Mouse (Mus musculus) stomach, embryonic 16.5 days (tissue): ENCODE measurements around the gene Fat3. TPM values are rescaled to one million over a fixed set of nuclear protein-coding genes. Genes with fewer than 3 reads are reported as not detected.

Experiments
- ATAC-seq: fragments of 200-750 bp; cut with Nextera tagmentation; 2 replicates; pipeline ENCODE4 v1.8.0; 2017; ENCODE audit warnings: moderate number of reproducible peaks, moderate TSS enrichment; ENCODE audit not compliant: insufficient read depth, low FRiP score
- H3K27ac ChIP-seq: fragments of 300-500 bp; sonication (generic); 2 replicates; pipeline ENCODE4 v1.5.1; 2014; ENCODE audit warnings: low read length
- H3K27me3 ChIP-seq: fragments of 300-500 bp; sonication (generic); 2 replicates; pipeline ENCODE4 v1.6.1; 2014; ENCODE audit warnings: low read length, control low read depth, mixed read lengths; ENCODE audit not compliant: control insufficient read depth, insufficient read depth
- H3K36me3 ChIP-seq: fragments of 300-500 bp; sonication (generic); 2 replicates; pipeline ENCODE4 v1.6.1; 2014; ENCODE audit warnings: low read length; ENCODE audit not compliant: control insufficient read depth, insufficient read depth
- H3K4me1 ChIP-seq: fragments of 300-500 bp; sonication (generic); 2 replicates; pipeline ENCODE4 v1.6.1; 2014; ENCODE audit warnings: low read length, control low read depth, mixed read lengths; ENCODE audit not compliant: control insufficient read depth, insufficient read depth
- H3K4me2 ChIP-seq: fragments of 300-500 bp; sonication (generic); 2 replicates; pipeline ENCODE4 v1.6.1; 2014; ENCODE audit warnings: low read depth, low read length, mixed read lengths
- H3K4me3 ChIP-seq: fragments of 300-500 bp; sonication (generic); replicated peaks from 2 replicates; pipeline ENCODE4 v1.5.1; 2014; ENCODE audit warnings: mild to moderate bottlenecking, low read length
- H3K9ac ChIP-seq: fragments of 300-500 bp; sonication (generic); 2 replicates; pipeline ENCODE4 v1.6.1; 2014; ENCODE audit warnings: low read length
- H3K9me3 ChIP-seq: fragments of 300-500 bp; sonication (generic); replicated peaks from 2 replicates; pipeline ENCODE4 v1.6.1; 2016; ENCODE audit warnings: low read length, control low read depth; ENCODE audit not compliant: control insufficient read depth
- WGBS: fragments of 180-500 bp; shearing (Covaris S2); extraction: QIAGEN DNeasy Blood & Tissue Kit; methylation state at CpG from one replicate; pipeline ENCODE4 v1.1.7; 2014; 5-methylcytosine and 5-hydroxymethylcytosine counted together
- polyA plus RNA-seq: library from polyadenylated mRNA; unstranded; fragments of >200 nt; fragmentation: Nextera tagmentation; extraction: Ambion mirVana; gene quantifications from 2 replicates; pipeline ENCODE4 v1.2.1, GENCODE M21; 2015

Gene Fat3
- polyA plus RNA-seq, 1 experiment from 2014 or later = 1.2 TPM

DNA sequence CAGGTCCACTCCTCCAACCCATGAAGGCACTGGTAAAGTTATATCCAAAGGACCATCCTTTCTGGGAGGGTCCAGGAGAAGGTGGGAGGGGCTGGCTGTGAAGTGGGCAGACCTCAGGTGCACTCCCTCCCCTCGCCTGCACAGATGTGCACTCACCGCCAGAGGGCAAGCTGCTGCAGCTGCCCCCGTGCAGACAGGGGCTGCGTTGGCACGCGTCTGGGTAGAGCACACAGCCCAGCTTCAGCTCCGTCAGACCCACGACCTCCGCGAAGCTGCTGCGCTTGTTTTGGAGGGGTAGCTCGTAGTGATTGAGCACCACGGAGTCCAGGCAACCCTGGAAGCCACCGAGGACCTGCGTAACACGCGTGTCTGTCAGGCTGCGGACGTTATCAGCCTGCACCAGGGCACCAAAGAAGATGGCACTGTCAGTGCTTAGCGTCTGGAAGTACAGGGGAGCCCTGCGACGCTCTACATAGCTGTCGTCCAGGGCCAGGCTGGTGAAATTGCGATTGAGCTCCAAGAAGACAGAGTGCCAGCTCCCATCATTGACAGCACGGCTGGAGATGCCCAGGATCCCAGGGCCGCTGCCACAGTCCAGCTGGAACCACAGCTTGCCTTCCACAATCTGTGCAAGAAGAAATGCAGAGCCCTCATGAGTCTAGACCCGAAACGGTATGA is 563.1 kb downstream of the Fat3 start:
- H3K9me3 ChIP-seq = no peaks in the 10 kb centered on the region
- H3K27ac ChIP-seq = no peak overlapping the region
- no peaks in the 10 kb centered on the region for H3K4me1 ChIP-seq
- no peak for ATAC-seq
- H3K4me3 ChIP-seq = no peak overlapping the region
- H3K4me2 ChIP-seq = no peak overlapping the region
- H3K27me3 ChIP-seq = no peaks in the 10 kb centered on the region
- 73% methylated on average over 28 of the region's 28 CpGs for WGBS
- H3K9ac ChIP-seq = no peak overlapping the region
- no peaks in the 10 kb centered on the region for H3K36me3 ChIP-seq

- Histone ChIP-seq H3K4me1 (no peaks in the 10 kb centered on the region), H3K9ac (no peak overlapping the region), H3K4me3 (no peak overlapping the region), H3K27ac (no peak overlapping the region), H3K9me3 (no peaks in the 10 kb centered on the region), H3K4me2 (no peak overlapping the region), H3K36me3 (no peaks in the 10 kb centered on the region), H3K27me3 (no peaks in the 10 kb centered on the region)
- WGBS = 84% methylated on average over 5 of the region's 5 CpGs
- no peak for ATAC-seq
Measured at GRCm38 (mm10) chr9:15930928-15931443, 570.1 kb downstream of the Fat3 start.

GRCm38 (mm10) chr9:15928331-15928730 is 572.8 kb downstream of the Fat3 start:
- ATAC-seq = no peak
- H3K9ac ChIP-seq = no peak overlapping the region
- no peaks in the 10 kb centered on the region for H3K36me3 ChIP-seq
- H3K27ac ChIP-seq = no peak overlapping the region
- whole genome bisulfite sequencing = 80% methylated on average over 2 of the region's 2 CpGs
- H3K9me3 ChIP-seq = no peaks in the 10 kb centered on the region
- no peaks in the 10 kb centered on the region for H3K27me3 ChIP-seq
- no peak overlapping the region for H3K4me2 ChIP-seq
- H3K4me1 ChIP-seq = no peaks in the 10 kb centered on the region
- H3K4me3 ChIP-seq = no peak overlapping the region

- no peak for ATAC-seq
- Histone ChIP-seq H3K9ac (no peak overlapping the region), H3K27me3 (no peaks in the 10 kb centered on the region), H3K9me3 (no peaks in the 10 kb centered on the region), H3K4me2 (no peak overlapping the region), H3K4me1 (no peaks in the 10 kb centered on the region), H3K27ac (no peak overlapping the region), H3K4me3 (no peak overlapping the region), H3K36me3 (no peaks in the 10 kb centered on the region)
- WGBS = 70% methylated on average over 5 of the region's 5 CpGs
Measured at GRCm38 (mm10) chr9:15927378-15928083, 573.6 kb downstream of the Fat3 start.

- Histone ChIP-seq H3K36me3 (no peaks in the 10 kb centered on the region), H3K9ac (no peak overlapping the region), H3K4me3 (no peak overlapping the region), H3K4me2 (no peak overlapping the region), H3K9me3 (no peaks in the 10 kb centered on the region), H3K4me1 (no peaks in the 10 kb centered on the region), H3K27ac (no peak overlapping the region), H3K27me3 (no peaks in the 10 kb centered on the region)
- no peak for ATAC-seq
- WGBS = 89% methylated on average over 5 of the region's 5 CpGs
Measured at GRCm38 (mm10) chr9:15925237-15925636, 575.8 kb downstream of the Fat3 start.

GRCm38 (mm10) chr9:15920271-15920670 is 580.8 kb downstream of the Fat3 start:
- Histone ChIP-seq H3K9me3 (no peaks in the 10 kb centered on the region), H3K36me3 (no peaks in the 10 kb centered on the region), H3K4me2 (no peak overlapping the region), H3K9ac (no peak overlapping the region), H3K4me3 (no peak overlapping the region), H3K27me3 (no peaks in the 10 kb centered on the region), H3K4me1 (no peaks in the 10 kb centered on the region), H3K27ac (no peak overlapping the region)
- 74% methylated on average over 4 of the region's 4 CpGs for WGBS
- ATAC-seq = no peak

DNA sequence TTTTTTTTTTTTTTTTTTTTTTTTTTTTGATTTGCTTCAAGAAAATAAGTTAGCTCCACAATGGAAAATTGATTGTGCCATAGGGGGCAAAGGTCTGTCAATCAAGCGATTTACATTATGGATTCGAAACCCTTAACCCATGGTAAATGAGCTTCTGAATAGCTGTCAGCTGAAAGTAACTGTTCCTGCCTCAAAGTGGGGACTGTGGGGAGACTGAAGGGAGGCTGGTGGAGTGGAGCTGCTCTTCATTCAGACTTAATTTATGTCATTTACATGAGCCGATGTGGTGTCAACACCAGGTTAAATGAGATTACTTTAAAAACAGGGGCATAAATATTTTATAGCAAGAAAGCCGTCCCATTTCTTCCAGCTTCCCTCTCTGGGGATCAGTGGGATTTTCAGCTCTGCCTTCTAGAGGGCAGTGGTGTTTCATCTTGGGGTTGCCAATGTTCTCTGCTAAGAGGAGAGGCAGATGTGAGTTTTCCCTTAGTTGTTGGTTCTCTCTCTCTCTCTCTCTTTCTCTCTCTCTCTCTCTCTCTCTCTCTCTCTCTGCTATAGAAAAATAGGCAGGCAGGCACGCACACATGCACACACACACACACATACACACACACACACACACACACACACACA is 581.6 kb downstream of the Fat3 start:
- H3K27ac ChIP-seq = no peak overlapping the region
- no peak overlapping the region for H3K4me3 ChIP-seq
- ATAC-seq = no peak
- 64% methylated on average over 5 of the region's 5 CpGs for WGBS
- no peak overlapping the region for H3K9ac ChIP-seq
- no peaks in the 10 kb centered on the region for H3K4me1 ChIP-seq
- H3K4me2 ChIP-seq = no peak overlapping the region
- H3K27me3 ChIP-seq = no peaks in the 10 kb centered on the region
- H3K36me3 ChIP-seq = no peaks in the 10 kb centered on the region
- H3K9me3 ChIP-seq = no peaks in the 10 kb centered on the region

DNA sequence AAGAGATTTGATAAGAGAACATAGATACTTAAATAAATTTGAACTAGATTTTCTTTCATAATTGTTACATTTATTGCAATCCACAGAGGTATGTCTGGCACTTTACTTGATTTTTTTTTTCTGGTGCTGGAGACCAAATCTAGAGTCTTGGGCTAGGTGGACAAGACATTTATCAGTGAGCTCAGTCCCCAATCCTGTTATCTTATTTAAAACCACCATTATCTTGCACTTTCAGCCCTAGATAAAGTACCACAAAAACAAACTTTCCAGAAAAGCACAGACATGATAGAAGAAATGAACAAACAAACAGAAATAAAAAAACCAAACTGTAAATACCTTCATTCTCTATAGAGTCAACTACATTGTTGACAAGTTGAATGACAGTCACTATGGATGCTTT is 584.5 kb downstream of the Fat3 start:
- no peak for ATAC-seq
- Histone ChIP-seq H3K4me1 (no peaks in the 10 kb centered on the region), H3K27me3 (no peaks in the 10 kb centered on the region), H3K9me3 (no peaks in the 10 kb centered on the region), H3K4me2 (no peak overlapping the region), H3K4me3 (no peak overlapping the region), H3K9ac (no peak overlapping the region), H3K36me3 (no peaks in the 10 kb centered on the region), H3K27ac (no peak overlapping the region)

DNA sequence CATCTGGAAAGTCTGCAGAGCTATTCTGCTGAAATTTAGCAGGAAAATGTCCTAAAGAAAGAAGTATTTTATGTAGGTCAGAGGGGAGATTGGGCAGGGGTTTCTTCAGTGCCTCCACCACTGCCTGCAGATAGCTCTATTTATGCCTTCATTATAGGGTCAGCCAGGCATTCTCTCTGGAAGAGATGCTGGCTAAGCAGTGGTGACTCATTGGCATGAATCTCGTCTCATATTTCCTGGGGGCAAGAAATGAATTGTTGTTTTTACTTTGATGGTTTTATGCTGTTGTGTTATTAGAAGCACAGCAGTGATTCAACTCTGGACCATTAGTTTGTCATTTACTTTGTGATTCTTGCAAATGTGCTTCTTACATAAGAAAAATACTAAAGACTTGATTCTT is 588.4 kb downstream of the Fat3 start:
- Histone ChIP-seq H3K4me1 (no peaks in the 10 kb centered on the region), H3K36me3 (no peaks in the 10 kb centered on the region), H3K27me3 (no peaks in the 10 kb centered on the region), H3K27ac (no peak overlapping the region), H3K4me3 (no peak overlapping the region), H3K9ac (no peak overlapping the region), H3K4me2 (no peak overlapping the region), H3K9me3 (no peaks in the 10 kb centered on the region)
- no peak for ATAC-seq
- 51% methylated on average over 1 of the region's 1 CpGs for WGBS
